Mouse (Mus musculus): ENCODE measurements at regions not wholly inside any gene's neighbourhood (a gene's known extent, or its start where the extent isn't known, plus 50 kb on each side); places are given as distances from the start of the nearest gene placed in this dataset.
"Not testable (repeated sequence)": the region's sequence is repeated elsewhere in the genome, so short reads cannot be mapped to it uniquely, and the experiment has no call there.

- ATAC-seq (replicated peaks; ENCODE audit: insufficient number of reproducible peaks, low FRiP score, low TSS enrichment, poor library complexity, severe bottlenecking): no peak
These were observed 192.3 kb downstream of the Tcp10c start for GRCm38 (mm10) chr17:13546669-13547085.

GRCm38 (mm10) chr17:13547657-13548360 is 193.4 kb downstream of the Tcp10c start:
- no peak for ATAC-seq (replicated peaks; ENCODE audit: insufficient number of reproducible peaks, low FRiP score, low TSS enrichment, poor library complexity, severe bottlenecking)

GRCm38 (mm10) chr17:13549975-13550895 is 195.9 kb downstream of the Tcp10c start:
- ATAC-seq (replicated peaks; ENCODE audit: insufficient number of reproducible peaks, low FRiP score, low TSS enrichment, poor library complexity, severe bottlenecking): peak; percentile 44

DNA sequence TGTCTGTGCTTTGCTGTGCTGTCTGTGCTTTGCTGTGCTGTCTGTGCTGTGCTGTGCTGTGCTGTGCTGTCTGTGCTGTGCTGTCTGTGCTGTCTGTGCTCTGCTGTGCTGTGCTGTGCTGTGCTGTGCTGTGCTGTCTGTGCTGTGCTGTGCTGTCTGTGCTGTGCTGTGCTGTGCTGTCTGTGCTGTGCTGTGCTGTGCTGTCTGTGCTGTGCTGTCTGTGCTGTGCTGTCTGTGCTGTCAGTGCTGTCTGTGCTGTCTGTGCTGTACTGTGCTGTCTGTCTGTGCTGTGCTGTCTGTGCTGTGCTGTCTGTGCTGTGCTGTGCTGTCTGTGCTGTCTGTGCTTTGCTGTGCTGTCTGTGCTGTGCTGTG is 196.5 kb downstream of the Tcp10c start:
- peak; percentile 33 for ATAC-seq (replicated peaks; ENCODE audit: insufficient number of reproducible peaks, low FRiP score, low TSS enrichment, poor library complexity, severe bottlenecking)

- peak; percentile 83 for ATAC-seq (replicated peaks; ENCODE audit: insufficient number of reproducible peaks, low FRiP score, low TSS enrichment, poor library complexity, severe bottlenecking)
These were observed 197.5 kb downstream of the Tcp10c start for GRCm38 (mm10) chr17:13551693-13552404.

DNA sequence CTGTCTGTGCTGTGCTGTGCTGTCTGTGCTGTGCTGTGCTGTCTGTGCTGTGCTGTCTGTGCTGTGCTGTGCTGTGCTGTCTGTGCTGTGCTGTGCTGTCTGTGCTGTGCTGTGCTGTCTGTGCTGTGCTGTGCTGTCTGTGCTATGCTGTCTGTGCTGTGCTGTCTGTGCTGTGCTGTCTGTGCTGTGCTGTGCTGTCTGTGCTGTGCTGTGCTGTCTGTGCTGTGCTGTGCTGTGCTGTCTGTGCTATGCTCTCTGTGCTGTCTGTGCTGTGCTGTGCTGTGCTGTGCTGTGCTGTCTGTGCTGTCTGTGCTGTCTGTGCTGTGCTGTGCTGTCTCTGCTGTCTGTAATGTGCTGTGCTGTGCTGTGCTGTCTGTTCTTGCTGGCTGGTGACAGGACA is 198.5 kb downstream of the Tcp10c start:
- peak; percentile 37 for ATAC-seq (replicated peaks; ENCODE audit: insufficient number of reproducible peaks, low FRiP score, low TSS enrichment, poor library complexity, severe bottlenecking)

DNA sequence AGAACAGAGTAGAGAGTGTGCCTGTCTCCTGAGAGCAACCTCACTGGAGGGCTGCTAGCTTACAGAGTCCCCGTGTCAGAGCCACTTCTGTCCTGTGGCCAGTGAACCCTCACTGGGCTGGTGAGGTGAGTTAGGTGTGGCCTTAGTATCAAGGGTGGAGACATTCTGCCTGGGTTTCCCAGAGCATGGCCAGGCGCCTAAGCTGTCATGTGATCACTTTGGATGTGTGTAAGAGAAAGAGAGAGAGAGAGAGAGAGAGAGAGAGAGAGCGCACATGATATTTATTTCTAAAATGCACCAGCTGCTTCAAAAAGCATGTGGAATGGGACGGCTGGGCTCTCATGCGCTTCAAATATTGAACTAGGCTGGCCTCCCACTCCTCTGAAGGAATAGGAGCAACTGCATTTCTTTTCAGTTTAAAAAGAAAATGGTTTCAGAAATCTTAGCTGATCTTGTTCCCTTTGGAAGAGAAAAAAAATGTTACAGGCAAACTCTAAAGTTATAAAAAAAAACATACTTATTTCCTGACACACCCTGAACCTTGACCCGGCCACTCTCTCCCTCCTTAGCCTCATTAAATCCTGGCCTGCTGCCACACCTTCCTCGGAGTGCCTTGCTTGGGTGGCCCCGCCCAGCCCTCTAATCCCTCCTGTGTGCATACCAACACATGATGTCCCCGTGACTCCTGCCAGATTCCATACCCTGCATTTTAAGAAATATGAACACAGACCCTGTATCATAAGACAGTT is 201.1 kb downstream of the Tcp10c start:
- not testable (repeated sequence) for ATAC-seq (replicated peaks; ENCODE audit: insufficient number of reproducible peaks, low FRiP score, low TSS enrichment, poor library complexity, severe bottlenecking)

DNA sequence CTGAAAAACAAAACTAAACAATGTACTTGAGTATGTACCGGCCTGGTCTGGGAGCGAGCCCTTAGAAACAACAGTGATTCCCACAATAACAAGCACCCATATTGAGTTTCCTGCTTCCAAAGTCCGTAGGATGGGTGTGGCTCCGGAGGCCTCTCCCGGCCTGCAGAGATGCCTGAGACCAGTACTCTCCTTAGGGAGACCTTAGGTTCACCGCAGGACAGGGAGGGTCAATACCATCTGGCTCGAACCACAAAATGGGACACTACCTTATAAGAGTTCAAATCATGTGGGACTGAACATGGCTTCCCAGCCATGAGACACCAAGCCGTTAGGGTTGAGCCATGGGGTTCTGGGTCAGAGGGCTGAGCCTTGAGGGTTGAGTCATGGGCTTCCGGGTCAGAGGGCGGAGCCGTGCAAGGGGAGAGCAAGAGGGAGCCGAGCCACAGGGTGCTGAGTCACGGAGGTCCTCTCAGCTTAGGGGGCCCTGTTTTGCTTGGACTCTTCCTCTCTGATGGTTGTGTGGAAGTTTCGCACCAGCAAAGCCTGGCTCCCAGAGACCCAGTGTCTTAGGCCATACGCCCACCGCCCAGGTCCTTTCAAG is 201.8 kb downstream of the Tcp10c start:
- not testable (repeated sequence) for ATAC-seq (replicated peaks; ENCODE audit: insufficient number of reproducible peaks, low FRiP score, low TSS enrichment, poor library complexity, severe bottlenecking)

- no peak for ATAC-seq (replicated peaks; ENCODE audit: insufficient number of reproducible peaks, low FRiP score, low TSS enrichment, poor library complexity, severe bottlenecking)
These were observed 201.5 kb upstream of the Afdn start for GRCm38 (mm10) chr17:13558863-13559262.

DNA sequence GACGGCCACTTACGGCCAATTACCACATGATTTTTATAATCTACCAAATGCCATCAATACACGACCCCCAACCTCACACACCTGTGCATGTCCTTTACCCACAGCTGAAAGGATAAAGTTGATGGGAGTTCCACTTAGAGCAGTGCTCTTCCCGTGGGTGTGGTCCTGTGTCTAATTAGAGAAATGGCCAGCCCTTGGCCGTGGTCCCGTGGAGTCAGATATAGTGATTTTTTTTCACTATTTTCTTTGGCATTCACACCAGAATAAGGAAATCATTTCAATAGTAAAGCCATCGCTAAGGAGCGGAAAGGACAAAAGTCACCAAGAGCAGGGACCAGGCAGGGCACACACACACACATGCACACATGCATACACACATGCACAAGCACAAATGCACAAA is 199.0 kb upstream of the Afdn start:
- no peak for ATAC-seq (replicated peaks; ENCODE audit: insufficient number of reproducible peaks, low FRiP score, low TSS enrichment, poor library complexity, severe bottlenecking)

DNA sequence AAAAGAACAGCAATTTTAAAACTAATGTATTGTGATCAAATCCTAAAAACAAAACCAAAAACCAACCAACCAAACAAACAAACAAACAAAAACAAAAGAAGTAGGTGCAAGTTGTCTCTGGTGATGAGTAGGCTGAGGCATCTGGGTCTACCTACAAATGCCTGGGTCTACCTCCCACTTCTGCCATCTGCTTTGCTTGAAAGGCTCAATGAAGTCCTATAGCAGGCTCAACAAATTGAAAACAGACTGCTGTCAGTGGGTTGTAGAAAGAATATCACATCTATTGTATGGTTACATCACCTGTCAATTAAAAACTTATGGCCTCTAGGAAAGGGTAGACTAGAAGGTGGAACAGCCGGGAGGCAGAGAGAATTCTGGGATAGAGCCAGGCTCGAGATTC is 197.4 kb upstream of the Afdn start:
- ATAC-seq (replicated peaks; ENCODE audit: insufficient number of reproducible peaks, low FRiP score, low TSS enrichment, poor library complexity, severe bottlenecking): no peak

DNA sequence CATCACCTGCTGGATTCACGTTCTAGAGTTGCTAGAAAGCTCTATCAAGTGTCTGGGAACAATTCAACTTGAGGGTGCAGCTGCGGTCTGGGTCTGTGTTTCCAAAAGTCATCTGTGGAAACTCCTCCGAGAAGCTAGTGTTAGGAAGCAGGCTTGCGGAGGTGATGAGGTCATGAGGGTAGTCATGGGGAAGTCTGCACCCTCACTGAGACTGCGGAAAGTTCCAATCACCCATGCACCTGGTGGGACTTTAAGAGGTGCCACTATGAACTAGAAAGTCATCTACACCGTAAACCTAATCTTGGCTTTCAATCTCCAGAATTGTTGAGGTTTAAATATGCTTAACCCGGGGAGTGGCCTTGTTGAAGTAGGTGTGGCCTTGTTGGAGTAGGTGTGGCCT is 195.5 kb upstream of the Afdn start:
- ATAC-seq (replicated peaks; ENCODE audit: insufficient number of reproducible peaks, low FRiP score, low TSS enrichment, poor library complexity, severe bottlenecking): no peak

- no peak for ATAC-seq (replicated peaks; ENCODE audit: insufficient number of reproducible peaks, low FRiP score, low TSS enrichment, poor library complexity, severe bottlenecking)
These were observed 193.7 kb upstream of the Afdn start for GRCm38 (mm10) chr17:13566680-13567079.

- no peak for ATAC-seq (replicated peaks; ENCODE audit: insufficient number of reproducible peaks, low FRiP score, low TSS enrichment, poor library complexity, severe bottlenecking)
These were observed 193.2 kb upstream of the Afdn start for GRCm38 (mm10) chr17:13567183-13567582.

DNA sequence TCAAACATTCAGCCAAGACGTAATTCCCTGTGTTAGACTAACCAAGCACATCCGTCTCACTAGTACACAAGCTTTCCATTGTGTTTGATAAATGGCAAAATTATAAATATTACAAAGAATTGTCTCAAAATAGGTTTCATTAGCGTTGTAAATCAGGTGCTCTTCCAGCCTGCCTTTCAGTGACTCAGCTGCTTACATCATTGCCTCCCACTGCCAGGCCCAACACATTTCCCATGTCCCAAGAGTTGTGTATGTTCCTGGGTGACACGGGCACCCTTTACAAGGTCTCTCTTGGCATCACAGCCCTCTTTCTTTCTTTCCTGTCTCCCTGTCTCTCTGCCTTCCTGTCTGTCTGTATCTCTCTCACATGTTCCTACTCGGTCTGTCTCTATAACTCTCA is 189.5 kb upstream of the Afdn start:
- ATAC-seq (replicated peaks; ENCODE audit: insufficient number of reproducible peaks, low FRiP score, low TSS enrichment, poor library complexity, severe bottlenecking): no peak

- no peak for ATAC-seq (replicated peaks; ENCODE audit: insufficient number of reproducible peaks, low FRiP score, low TSS enrichment, poor library complexity, severe bottlenecking)
These were observed 188.0 kb upstream of the Afdn start for GRCm38 (mm10) chr17:13572204-13572833.

DNA sequence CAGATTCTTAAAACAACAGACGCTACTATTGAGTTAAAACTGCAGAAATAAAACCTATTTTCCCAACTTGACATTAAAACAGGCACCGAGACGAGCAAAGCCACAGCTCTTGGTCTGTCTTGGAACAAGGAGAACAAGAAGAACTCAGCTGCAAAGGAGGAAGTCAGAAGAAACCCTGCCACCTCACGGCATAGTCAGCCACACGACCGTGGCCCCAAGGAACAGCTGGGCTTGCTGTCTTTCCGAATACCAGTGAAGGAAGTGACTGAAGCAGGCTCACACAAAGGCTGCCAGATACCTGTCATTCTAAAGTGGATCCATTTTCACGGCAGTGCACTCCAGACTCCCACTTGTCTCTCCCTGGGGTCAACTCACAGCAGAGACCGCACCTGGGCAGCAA is 187.3 kb upstream of the Afdn start:
- no peak for ATAC-seq (replicated peaks; ENCODE audit: insufficient number of reproducible peaks, low FRiP score, low TSS enrichment, poor library complexity, severe bottlenecking)

DNA sequence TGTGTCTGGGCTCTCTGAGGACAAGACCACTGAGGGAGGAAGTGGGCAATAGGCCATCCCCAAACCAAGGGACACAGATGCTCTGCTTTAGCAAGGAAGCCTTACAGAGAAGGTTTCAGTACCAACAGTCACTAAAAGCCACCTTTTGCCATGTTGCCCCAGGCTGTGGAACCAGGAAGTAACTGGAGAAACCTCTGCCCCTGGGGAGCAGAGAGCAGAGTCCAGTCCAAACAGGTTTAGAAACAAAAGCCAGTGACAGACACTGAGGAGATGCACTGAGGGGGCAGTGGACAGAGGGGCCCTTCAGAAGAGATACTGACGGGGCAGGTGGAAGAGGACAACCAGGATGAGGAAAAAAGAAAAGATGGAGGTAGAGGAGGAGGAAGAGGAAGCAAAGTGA is 186.2 kb upstream of the Afdn start:
- no peak for ATAC-seq (replicated peaks; ENCODE audit: insufficient number of reproducible peaks, low FRiP score, low TSS enrichment, poor library complexity, severe bottlenecking)
